Mouse (Mus musculus) lung, postnatal 0 days (tissue): Measurements from ENCODE around the gene Rnf128. TPM values are rescaled to one million over a fixed set of nuclear protein-coding genes. Genes with fewer than 3 reads are reported as not detected.

ENCODE experiments used
- ATAC-seq: fragments of 200-750 bp; cut with Nextera tagmentation; 2 replicates; pipeline ENCODE4 v1.8.0; 2017; ENCODE audit warnings: moderate library complexity
- DNase-seq: peaks from one replicate; pipeline ENCODE4 v3.0.0-alpha.2; 2016; ENCODE audit warnings: low spot score
- H3K27ac ChIP-seq: fragments of 300-500 bp; sonication (generic); 2 replicates; pipeline ENCODE4 v1.5.1; 2014; ENCODE audit warnings: antibody characterized with exemption, mild to moderate bottlenecking, low read length, mixed read lengths
- H3K27me3 ChIP-seq: fragments of 300-500 bp; sonication (generic); replicated peaks from 2 replicates; pipeline ENCODE4 v1.6.1; 2014; ENCODE audit warnings: low read length, mixed read lengths; ENCODE audit not compliant: insufficient read depth
- H3K36me3 ChIP-seq: fragments of 300-500 bp; sonication (generic); 2 replicates; pipeline ENCODE4 v1.6.1; 2014; ENCODE audit warnings: low read length, mixed read lengths; ENCODE audit not compliant: insufficient read depth
- H3K4me1 ChIP-seq: fragments of 300-500 bp; sonication (generic); 2 replicates; pipeline ENCODE4 v1.6.1; 2014; ENCODE audit warnings: antibody characterized with exemption, low read depth, low read length, mixed read lengths; ENCODE audit not compliant: insufficient read depth
- H3K4me2 ChIP-seq: fragments of 300-500 bp; sonication (generic); replicated peaks from 2 replicates; pipeline ENCODE4 v1.6.1; 2014; ENCODE audit warnings: low read depth, mild to moderate bottlenecking, low read length, moderate library complexity, mixed read lengths
- H3K4me3 ChIP-seq: fragments of 300-500 bp; sonication (generic); 2 replicates; pipeline ENCODE4 v1.5.1; 2014; ENCODE audit warnings: low read depth, low read length
- H3K9ac ChIP-seq: fragments of 300-500 bp; sonication (generic); replicated peaks from 2 replicates; pipeline ENCODE4 v1.6.1; 2014; ENCODE audit warnings: low read depth, mild to moderate bottlenecking
- H3K9me3 ChIP-seq: fragments of 300-500 bp; sonication (generic); 2 replicates; pipeline ENCODE4 v1.6.1; 2016; ENCODE audit warnings: low read length, mixed read lengths
- CTCF ChIP-seq: IDR thresholded peaks from 2 replicates; pipeline ENCODE4 v1.5.1; 2016; ENCODE audit warnings: antibody characterized with exemption, mild to moderate bottlenecking
- EP300 ChIP-seq: IDR thresholded peaks from 2 replicates; pipeline ENCODE4 v1.6.1; 2016; ENCODE audit warnings: antibody characterized with exemption, mild to moderate bottlenecking, control low read depth
- WGBS: fragments of 180-500 bp; shearing (Covaris S2); extraction: QIAGEN DNeasy Blood & Tissue Kit; methylation state at CpG from one replicate; pipeline ENCODE4 v1.1.7; 2014; 5-methylcytosine and 5-hydroxymethylcytosine counted together
- polyA plus RNA-seq: library from polyadenylated mRNA; unstranded; fragments of >200 nt; fragmentation: Nextera tagmentation; extraction: Ambion mirVana; gene quantifications from 2 replicates; pipeline ENCODE4 v1.2.1, GENCODE M21; 2015

Rnf128 gene
- polyA plus RNA-seq, 1 experiment from 2014 or later: 4.9 TPM

DNA sequence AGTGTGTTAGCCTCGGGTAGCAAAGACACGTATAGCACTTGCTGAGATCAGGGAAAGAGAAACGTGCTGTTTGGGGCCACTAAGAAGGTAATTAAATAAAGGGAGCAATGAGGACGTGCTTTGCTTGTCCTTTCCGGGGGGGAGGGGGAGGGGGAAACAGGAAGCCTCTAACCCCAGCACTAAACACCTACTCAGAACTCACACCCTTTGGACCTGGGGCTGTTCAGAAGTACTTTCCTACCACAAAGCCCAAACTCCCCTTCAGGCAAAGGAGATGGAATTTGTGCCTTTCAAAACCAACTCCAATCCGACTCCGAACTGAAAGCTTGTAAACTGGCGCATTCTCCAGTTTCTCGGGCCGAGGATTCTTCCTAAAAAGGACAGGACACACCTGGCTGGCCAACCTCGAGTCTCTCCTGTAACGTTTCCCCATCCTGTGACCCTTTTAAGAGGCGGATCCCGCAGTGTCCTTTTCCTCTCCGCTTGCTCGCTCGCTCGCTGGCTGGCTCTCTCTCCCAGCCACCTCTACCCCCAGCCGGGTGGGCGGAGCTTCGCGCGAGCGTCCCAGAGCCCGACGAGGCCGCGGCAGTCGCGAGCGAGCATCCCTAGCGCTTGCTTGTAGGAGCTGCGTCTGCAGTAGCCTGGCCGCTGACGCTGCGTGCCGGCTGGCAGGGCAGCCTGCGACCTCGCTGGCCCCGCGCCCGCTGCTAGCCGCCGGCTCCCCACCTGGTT, 47.1 kb downstream of the Rnf128 start:
- Histone ChIP-seq H3K9ac (peak overlapping the region; percentile 12; the same call in 1 of the 2 replicates), H3K27me3 (no peaks in the 10 kb centered on the region), H3K36me3 (no peaks in the 10 kb centered on the region), H3K4me3 (peak overlapping the region; percentile 46), H3K27ac (no peak overlapping the region), H3K4me1 (no peaks in the 10 kb centered on the region), H3K9me3 (no peaks in the 10 kb centered on the region), H3K4me2 (peak overlapping the region; percentile 91)
- 9% methylated on average over 43 of the region's 44 CpGs for WGBS
- TF ChIP-seq EP300 (no peak), CTCF (peak; percentile 35)
- DNase-seq: peak; percentile 74
- peak; percentile 99 for ATAC-seq

DNA sequence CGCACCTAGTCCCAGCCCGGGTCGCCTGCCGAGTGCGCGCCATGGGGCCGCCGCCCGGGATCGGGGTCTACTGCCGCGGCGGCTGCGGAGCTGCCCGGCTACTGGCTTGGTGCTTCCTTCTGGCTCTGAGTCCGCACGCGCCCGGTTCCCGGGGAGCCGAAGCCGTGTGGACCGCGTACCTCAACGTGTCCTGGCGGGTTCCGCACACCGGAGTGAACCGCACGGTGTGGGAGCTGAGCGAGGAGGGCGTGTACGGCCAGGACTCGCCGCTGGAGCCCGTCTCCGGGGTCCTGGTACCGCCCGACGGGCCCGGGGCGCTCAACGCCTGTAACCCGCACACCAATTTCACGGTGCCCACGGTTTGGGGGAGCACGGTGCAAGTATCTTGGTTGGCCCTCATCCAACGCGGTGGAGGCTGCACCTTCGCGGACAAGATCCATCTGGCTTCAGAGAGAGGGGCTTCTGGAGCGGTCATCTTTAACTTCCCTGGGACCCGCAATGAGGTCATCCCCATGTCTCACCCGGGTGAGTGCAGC, 47.7 kb downstream of the Rnf128 start:
- Histone ChIP-seq H3K9ac (no peak overlapping the region; the same call in 1 of the 2 replicates), H3K4me1 (no peaks in the 10 kb centered on the region), H3K27ac (no peak overlapping the region), H3K4me2 (peak overlapping the region; percentile 91), H3K9me3 (no peaks in the 10 kb centered on the region), H3K27me3 (no peaks in the 10 kb centered on the region), H3K4me3 (peak overlapping the region; percentile 46), H3K36me3 (no peaks in the 10 kb centered on the region)
- no peak for TF ChIP-seq EP300
- TF ChIP-seq CTCF: no peak
- DNase-seq (no peak), ATAC-seq (peak; percentile 58; the same call in 1 of the 2 replicates)
- WGBS: 12% methylated on average over 39 of the region's 54 CpGs

DNA sequence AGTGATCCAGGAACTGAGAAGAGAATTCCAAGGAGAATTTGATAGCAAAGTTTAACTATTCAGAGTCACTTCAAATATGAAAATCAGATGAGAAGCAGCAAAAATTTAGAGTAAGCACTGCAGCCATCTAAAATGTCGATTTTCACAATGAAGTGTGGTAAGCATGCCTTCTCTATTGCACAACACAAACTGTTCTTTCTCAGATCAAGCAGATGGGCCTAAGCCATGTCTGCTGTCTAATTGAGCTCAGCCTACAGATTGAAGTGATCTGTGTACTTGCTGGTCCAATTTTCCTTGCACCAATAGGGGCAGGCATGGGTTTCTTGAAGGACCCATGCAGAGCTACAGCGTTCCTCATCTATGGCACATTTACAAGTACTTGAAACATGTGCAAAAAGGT, 51.6 kb downstream of the Rnf128 start:
- DNase-seq: no peak
- WGBS: 78% methylated on average over 2 of the region's 2 CpGs

DNA sequence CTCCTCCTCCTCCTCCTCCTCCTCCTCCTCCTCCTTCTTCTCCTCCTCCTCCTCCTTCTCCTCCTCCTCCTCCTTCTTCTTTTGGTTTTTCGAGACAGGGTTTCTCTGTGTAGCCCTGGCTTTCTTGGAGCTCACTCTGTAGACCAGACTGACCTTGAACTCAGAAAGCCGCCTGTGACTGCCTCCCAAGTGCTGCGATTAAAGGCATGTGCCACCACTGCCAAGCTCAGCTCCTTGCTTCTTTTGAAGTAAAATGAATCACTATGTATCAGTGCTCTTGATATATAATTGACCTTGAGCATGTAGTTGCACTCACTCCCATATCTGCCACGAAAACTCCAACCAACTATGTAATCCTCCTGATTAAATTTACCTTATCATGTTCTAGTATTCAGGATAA, 59.0 kb downstream of the Rnf128 start:
- Histone ChIP-seq H3K4me1 (no peaks in the 10 kb centered on the region), H3K27ac (no peak overlapping the region), H3K4me2 (no peak overlapping the region), H3K9me3 (no peaks in the 10 kb centered on the region), H3K4me3 (no peak overlapping the region), H3K9ac (no peak overlapping the region), H3K36me3 (no peaks in the 10 kb centered on the region), H3K27me3 (no peaks in the 10 kb centered on the region)
- TF ChIP-seq CTCF: no peak
- TF ChIP-seq EP300: no peak
- no peak for ATAC-seq
- no peak for DNase-seq
- WGBS: 72% methylated on average over 3 of the region's 4 CpGs

More for the DNA sequence above, 51.6 kb downstream of the Rnf128 start:
- H3K9me3 ChIP-seq: no peaks in the 10 kb centered on the region
- no peaks in the 10 kb centered on the region for H3K36me3 ChIP-seq
- H3K27ac ChIP-seq: no peak overlapping the region
- ATAC-seq: no peak
- no peak overlapping the region for H3K4me3 ChIP-seq
- H3K9ac ChIP-seq: no peak overlapping the region
- H3K4me2 ChIP-seq: no peak overlapping the region
- H3K4me1 ChIP-seq: no peaks in the 10 kb centered on the region
- no peak for TF ChIP-seq EP300
- no peak for TF ChIP-seq CTCF
- no peaks in the 10 kb centered on the region for H3K27me3 ChIP-seq

DNA sequence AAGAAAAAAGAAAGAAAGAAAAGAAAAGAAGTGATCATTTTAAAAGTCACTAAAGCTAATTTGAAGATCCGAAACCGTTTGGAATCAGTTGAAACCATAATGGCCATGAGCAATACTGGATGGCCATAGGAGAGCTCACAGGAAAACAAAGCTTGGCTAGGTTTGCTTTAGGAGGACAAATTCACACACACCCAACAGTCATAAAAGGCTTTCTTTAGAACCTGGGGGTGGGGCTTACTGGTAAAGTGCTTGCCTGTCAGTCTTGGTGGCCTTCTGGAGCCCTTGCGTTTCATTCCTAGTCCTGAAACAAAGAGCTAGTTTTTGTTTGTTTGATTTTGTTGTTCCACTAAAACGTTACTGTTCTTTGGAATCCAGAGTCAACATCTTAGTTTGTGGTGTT, 71.6 kb downstream of the Rnf128 start:
- H3K9ac ChIP-seq: no peak overlapping the region
- H3K27ac ChIP-seq: no peak overlapping the region
- H3K4me3 ChIP-seq: no peak overlapping the region
- H3K4me1 ChIP-seq: no peaks in the 10 kb centered on the region
- no peak for DNase-seq
- no peak overlapping the region for H3K4me2 ChIP-seq
- TF ChIP-seq EP300 (no peak), CTCF (no peak)
- no peak for ATAC-seq
- H3K27me3 ChIP-seq: no peaks in the 10 kb centered on the region
- H3K9me3 ChIP-seq: no peaks in the 10 kb centered on the region
- 64% methylated on average over 4 of the region's 4 CpGs for WGBS
- H3K36me3 ChIP-seq: no peaks in the 10 kb centered on the region

DNA sequence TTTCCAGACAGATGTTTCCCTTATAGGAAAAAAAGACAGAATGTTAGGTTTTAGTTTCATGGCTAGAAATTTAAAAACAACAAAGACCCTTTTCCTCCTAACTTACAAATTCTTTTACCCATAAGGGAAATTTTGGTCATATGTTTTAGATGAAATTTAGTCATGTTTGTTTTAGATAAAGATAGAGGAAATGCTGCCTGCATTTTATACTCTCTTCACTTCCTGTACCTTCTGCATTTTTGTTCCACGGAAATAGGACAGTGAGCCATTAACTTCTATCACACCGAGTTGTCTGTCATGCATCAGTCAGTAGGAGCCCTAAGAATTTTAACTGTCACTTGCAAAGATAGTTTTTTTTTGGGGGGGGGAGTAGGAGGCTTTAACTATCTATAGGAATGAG, 76.6 kb downstream of the Rnf128 start:
- Histone ChIP-seq H3K9ac (no peak overlapping the region), H3K4me2 (no peak overlapping the region), H3K36me3 (no peaks in the 10 kb centered on the region), H3K27ac (no peak overlapping the region), H3K9me3 (no peaks in the 10 kb centered on the region), H3K27me3 (no peaks in the 10 kb centered on the region), H3K4me1 (no peaks in the 10 kb centered on the region), H3K4me3 (no peak overlapping the region)
- TF ChIP-seq CTCF (no peak), EP300 (no peak)
- 28% methylated on average over 2 of the region's 2 CpGs for WGBS
- ATAC-seq: no peak
- DNase-seq: no peak
